Mouse (Mus musculus): ENCODE results near the gene Cnot4.

Cnot4 gene

DNA sequence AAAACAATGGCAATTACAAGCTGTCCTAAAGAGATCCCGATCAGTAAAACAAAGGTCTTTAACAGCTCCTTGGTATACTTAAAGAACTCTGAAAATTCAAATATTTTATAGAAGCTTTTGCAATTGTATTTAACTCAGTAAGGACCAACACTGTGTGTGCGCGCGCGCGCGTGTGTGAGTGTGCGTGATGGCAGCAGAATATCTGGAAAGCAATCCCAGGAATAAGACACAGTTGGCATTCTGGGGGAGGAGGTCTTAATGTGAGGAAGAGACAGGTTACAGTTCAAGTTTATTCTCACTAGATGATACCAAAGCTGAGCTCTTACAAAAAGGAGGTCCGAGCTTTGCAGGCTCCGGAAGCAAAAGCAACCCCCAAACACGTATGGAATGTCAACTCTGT is 100.2 kb downstream of the Cnot4 start:
- DNase-seq (ENCODE audit: low spot score), result no peak

GRCm38 (mm10) chr6:35032704-35033103 is 100.8 kb downstream of the Cnot4 start:
- no peak for DNase-seq (ENCODE audit: low spot score)

DNA sequence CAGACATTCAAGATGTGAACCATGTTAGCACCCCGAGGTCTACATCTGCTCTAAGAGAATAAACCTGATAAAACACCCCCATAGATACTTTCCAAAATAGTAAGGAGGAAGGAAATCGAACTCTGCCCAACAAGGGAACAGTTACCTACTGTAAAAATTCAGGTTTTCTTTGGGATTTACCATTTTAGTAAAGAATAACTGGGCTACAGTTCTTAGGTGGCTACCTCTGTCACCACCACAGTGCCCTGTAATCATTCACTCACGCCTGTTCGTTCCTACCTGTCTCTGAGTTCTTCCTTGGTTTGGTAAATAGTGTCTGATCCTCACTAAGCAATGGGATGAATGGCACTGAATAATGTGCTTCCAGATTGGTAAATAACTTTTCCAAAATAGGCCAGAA is 102.7 kb downstream of the Cnot4 start:
- DNase-seq (ENCODE audit: low spot score), result no peak

- no peak for DNase-seq (ENCODE audit: low spot score)
These were observed 103.3 kb downstream of the Cnot4 start for GRCm38 (mm10) chr6:35030226-35030625.

GRCm38 (mm10) chr6:35028023-35028422 is 105.5 kb downstream of the Cnot4 start:
- no peak for DNase-seq (ENCODE audit: low spot score)

DNA sequence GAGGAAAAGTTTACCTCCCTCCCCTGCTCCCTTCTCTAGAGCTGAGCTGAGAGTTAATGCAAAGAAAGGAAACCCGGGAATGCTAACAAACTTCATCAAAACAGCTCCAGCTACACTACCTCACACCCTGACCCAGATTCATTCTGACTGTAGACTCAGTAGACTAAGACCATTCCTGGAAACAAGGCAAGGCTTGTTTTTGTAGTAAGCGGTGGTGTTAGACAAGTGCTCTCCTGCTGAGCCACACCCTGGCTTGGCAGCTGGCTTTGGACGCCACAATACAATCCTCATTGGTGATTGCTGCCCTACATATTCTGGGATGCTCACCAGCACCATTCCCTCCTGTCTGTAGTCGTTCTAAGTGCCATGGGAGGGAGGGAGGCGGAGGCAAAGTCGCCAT is 106.3 kb downstream of the Cnot4 start:
- no peak for DNase-seq (ENCODE audit: low spot score)

- DNase-seq (ENCODE audit: low spot score), result no peak
These were observed 116.9 kb downstream of the Cnot4 start for GRCm38 (mm10) chr6:35016624-35017023.

- DNase-seq (ENCODE audit: low spot score), result no peak
These were observed 121.6 kb downstream of the Cnot4 start for GRCm38 (mm10) chr6:35011953-35012352.

- DNase-seq (ENCODE audit: low spot score), result no peak
These were observed 122.8 kb downstream of the Cnot4 start for GRCm38 (mm10) chr6:35010705-35011104.

DNA sequence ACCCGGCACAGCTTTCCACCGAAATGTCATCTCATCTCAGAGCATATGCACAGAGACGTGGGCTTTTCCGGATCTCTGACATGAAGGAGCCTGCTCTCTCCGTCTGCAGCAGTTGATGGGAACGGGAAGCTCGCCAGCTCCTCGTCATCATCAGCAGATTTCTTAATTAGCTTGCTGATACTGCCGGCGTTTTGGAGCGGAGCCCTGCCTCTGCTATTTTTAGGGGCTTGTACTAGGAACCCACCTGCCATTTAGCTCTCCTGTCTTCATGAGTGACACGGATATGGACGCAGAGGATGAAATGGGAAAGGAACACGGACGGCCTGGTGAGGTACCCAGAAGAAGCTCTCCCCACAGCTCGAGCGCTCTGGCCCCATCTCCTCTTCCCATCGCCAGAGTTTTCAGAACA is 131.3 kb downstream of the Cnot4 start:
- no peak for DNase-seq (ENCODE audit: low spot score)

GRCm38 (mm10) chr6:34999101-34999500 is 134.4 kb downstream of the Cnot4 start:
- DNase-seq (ENCODE audit: low spot score), result no peak

GRCm38 (mm10) chr6:34996496-34996895 is 137.0 kb downstream of the Cnot4 start:
- no peak for DNase-seq (ENCODE audit: low spot score)

- peak; percentile 69 for DNase-seq (ENCODE audit: low spot score)
These were observed 138.3 kb downstream of the Cnot4 start for GRCm38 (mm10) chr6:34995265-34995681.

- DNase-seq (ENCODE audit: low spot score), result no peak
These were observed 138.8 kb downstream of the Cnot4 start for GRCm38 (mm10) chr6:34994692-34995091.

GRCm38 (mm10) chr6:34989263-34989662 is 144.3 kb downstream of the Cnot4 start:
- DNase-seq (ENCODE audit: low spot score), result no peak

- no peak for DNase-seq (ENCODE audit: low spot score)
These were observed 145.3 kb downstream of the Cnot4 start, which contains the start of gene Slc23a4 for GRCm38 (mm10) chr6:34988081-34988761. Gene Slc23a4, minus strand, starts transcription at chr6:34988404.

GRCm38 (mm10) chr6:34987085-34987645 is 146.4 kb downstream of the Cnot4 start:
- DNase-seq (ENCODE audit: low spot score), result no peak

DNA sequence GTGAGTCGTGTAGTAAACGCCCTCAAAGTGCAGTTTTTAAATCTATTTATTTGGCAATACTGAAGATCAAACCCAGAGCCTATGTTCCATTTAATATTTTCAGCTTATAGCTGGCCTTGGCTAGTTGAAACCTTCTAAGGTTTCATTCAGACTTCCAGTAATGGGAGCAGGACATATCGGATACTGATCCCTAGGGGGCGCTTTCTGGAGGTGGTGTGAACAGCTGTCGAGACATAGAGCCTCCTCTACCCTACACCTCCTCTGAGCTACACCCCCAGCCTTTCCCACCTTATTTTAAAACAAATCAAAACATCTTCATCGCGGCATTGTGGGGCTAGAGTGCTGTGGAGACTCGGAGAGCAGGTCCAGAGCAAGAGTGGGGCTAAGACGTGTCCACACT is 152.9 kb downstream of the Cnot4 start:
- DNase-seq (ENCODE audit: low spot score), result no peak

- no peak for DNase-seq (ENCODE audit: low spot score)
These were observed 154.2 kb downstream of the Cnot4 start for GRCm38 (mm10) chr6:34979291-34979690.
